Mouse (Mus musculus): Measurements from ENCODE around the gene Sars2. TPM values are rescaled to one million over a fixed set of nuclear protein-coding genes. Genes with fewer than 3 reads are reported as not detected.

Sars2 gene
- polyA plus RNA-seq, 1 experiment from 2014 or later, result 24.6 TPM

DNA sequence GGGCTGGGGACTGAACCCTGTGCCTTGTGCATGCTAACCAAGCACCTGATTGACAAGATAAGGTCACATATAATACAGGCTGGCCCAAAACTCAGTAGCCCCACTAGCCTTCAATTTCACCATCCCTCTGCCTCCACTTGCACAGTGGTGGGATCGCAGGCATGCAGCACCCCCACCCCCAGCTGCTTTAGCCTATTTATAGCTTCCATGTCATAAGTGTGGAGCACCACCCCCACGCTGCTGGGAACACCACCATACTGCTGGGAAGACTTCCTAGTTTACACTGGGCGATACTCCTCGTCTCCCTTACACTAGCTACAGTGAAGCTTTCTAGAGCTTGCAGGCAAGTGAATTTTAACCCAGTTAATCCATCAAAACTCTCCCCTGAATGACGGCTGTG, 27.1 kb upstream of the Sars2 start:
- Histone ChIP-seq H3K9me3 (no peaks in the 10 kb centered on the region), H3K27me3 (no peaks in the 10 kb centered on the region), H3K4me2 (no peak overlapping the region), H3K9ac (no peak overlapping the region), H3K36me3 (no peaks in the 10 kb centered on the region), H3K27ac (replicated peaks) (no peak overlapping the region), H3K4me1 (replicated peaks) (peaks cover 19% of the 10 kb centered on the region), H3K4me3 (no peak overlapping the region)
- WGBS, result 84% methylated on average over 5 of the region's 5 CpGs
- no peak for ATAC-seq (ENCODE audit: low read depth)

DNA sequence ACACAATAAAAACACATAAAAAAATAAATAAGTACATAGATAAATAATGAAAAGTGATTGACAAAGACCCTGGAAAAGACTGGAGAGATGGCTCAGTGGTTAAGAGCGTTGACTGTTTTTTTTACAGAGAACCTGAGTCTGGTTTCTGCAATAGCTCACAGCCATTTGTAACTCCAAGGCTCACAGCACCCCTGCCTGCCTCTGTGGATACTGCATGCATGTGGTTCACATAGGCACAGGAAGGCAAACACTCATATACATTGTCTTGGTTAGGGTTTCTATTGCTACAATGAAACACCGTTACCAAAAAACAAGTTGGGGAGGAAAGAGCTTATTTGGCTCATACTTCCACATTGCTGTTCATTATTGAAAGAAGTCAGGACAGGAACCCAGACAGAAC, 26.2 kb upstream of the Sars2 start:
- no peaks in the 10 kb centered on the region for H3K9me3 ChIP-seq
- H3K27me3 ChIP-seq, result no peaks in the 10 kb centered on the region
- H3K4me3 ChIP-seq, result no peak overlapping the region
- H3K27ac ChIP-seq (replicated peaks), result no peak overlapping the region
- H3K4me2 ChIP-seq, result no peak overlapping the region; the same call in 1 of the 2 replicates
- WGBS, result 98% methylated on average over 2 of the region's 2 CpGs
- H3K9ac ChIP-seq, result no peak overlapping the region
- no peaks in the 10 kb centered on the region for H3K36me3 ChIP-seq
- no peak for ATAC-seq (ENCODE audit: low read depth)
- peaks cover 19% of the 10 kb centered on the region for H3K4me1 ChIP-seq (replicated peaks)

DNA sequence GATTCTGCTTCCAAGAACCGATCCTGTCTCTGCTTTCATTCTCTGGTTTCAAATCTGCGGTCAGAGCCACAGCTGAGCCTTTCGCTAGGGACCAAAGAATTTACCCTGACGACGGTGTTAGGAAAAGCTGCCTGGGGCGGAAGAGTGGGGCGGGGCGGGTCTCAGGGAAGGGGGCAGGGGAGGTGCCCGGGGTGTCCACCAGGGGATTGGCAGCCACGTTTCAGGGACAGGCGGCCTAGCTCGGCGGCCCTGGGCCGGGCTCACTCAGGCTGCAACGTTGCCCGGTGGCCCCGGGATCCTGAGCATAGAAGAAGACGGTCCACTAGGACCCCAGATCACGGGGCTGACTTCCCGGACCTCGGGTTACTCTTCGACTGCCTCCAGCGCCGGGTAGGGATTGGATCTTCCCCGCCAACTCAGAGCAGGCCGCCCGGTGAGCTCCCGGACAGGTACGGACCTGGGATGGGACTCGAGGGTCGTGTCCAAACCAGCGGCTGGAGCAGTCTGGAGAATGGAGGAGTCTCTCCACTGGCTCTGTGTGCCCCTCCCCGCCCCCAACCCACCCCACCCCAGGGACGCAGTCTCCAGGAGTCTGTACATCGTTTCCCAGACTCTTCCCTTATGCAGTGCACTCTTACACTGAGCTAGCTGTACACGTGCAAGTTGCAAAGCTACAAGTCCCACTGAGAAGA, 25.1 kb upstream of the Sars2 start, which contains the start of gene Fbxo17:
Gene Fbxo17 (plus strand): TSS at position 215 of the 692 bp plus-strand sequence.
- Histone ChIP-seq H3K36me3 (no peaks in the 10 kb centered on the region), H3K27me3 (no peaks in the 10 kb centered on the region), H3K9ac (peak within 1 kb of the TSS; percentile 72), H3K4me2 (peak within 1 kb of the TSS; percentile 67), H3K9me3 (no peaks in the 10 kb centered on the region), H3K4me3 (peak within 1 kb of the TSS; percentile 41), H3K27ac (replicated peaks) (peak within 1 kb of the TSS; percentile 33), H3K4me1 (replicated peaks) (peaks cover 19% of the 10 kb centered on the region)
- ATAC-seq (ENCODE audit: low read depth), result peak; percentile 45
- WGBS, result 4% methylated on average over 34 of the region's 36 CpGs

DNA sequence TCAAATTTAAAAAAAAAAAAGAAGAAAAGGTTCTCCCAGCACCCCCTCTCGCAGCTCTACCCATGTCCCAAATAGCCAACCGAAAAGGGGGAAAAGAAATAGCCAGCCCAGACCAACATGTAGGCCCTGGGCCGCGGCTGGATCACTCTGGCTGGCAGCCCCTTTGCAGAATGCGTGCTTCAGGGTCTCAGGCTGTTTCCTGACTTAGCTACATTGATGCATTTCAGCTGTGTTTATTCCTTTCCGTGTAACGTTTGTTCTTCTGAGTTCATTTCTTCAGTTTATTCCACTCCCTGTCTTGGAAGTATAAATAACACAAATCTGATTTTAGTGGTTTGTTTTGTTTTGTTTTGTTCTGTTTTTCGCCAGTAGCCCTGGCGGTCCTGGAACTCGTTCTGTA, 24.1 kb upstream of the Sars2 start:
- Histone ChIP-seq H3K27ac (replicated peaks) (no peak overlapping the region), H3K36me3 (no peaks in the 10 kb centered on the region), H3K9ac (no peak overlapping the region), H3K4me3 (no peak overlapping the region), H3K27me3 (no peaks in the 10 kb centered on the region), H3K4me2 (no peak overlapping the region), H3K9me3 (no peaks in the 10 kb centered on the region), H3K4me1 (replicated peaks) (peaks cover 19% of the 10 kb centered on the region)
- WGBS, result 86% methylated on average over 10 of the region's 10 CpGs
- no peak for ATAC-seq (ENCODE audit: low read depth)

DNA sequence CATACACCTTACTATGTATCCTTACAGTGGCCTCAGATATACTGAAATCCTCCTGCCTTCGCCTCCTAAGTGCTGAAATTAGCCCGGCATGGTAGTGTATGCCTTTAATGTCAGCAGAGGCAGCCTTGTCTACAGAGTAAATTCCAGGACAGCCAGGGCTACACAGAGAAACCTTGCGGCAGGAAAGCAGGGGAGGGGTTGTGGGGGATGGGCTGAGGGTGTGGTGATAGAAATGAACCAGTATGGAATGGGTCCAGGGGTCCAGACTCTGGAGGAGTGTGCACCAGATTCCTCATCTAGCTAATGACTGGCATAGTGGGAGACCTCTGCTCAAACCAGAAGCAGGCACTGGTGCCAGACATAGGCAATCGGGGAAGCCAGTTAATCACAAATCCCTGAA, 22.6 kb upstream of the Sars2 start:
- H3K9me3 ChIP-seq, result no peaks in the 10 kb centered on the region

DNA sequence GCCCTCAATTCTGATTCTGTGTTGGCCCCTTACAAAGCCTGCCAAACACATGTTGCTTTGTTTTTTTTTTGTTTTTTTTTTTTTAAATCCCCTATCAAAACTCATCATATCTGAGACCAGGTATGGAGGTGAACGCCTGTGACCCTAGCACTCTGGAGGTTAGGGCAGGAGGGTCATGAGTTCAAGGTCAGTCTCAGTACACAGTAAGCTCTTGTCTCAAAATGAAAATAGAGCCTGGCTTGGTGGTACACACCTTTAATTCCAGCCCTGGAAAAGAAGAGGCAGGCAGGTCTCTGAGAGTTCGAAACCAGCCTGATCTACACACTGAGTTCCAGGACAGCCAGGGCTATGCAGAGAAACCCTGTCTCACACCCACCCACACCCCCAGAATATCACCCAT, 22.1 kb upstream of the Sars2 start:
- 92% methylated on average over 2 of the region's 2 CpGs for WGBS
- no peak for ATAC-seq (ENCODE audit: low read depth)
- Histone ChIP-seq H3K4me1 (replicated peaks) (peaks cover 19% of the 10 kb centered on the region), H3K27ac (replicated peaks) (no peak overlapping the region), H3K4me3 (no peak overlapping the region), H3K9me3 (no peaks in the 10 kb centered on the region), H3K9ac (no peak overlapping the region), H3K36me3 (no peaks in the 10 kb centered on the region), H3K4me2 (no peak overlapping the region), H3K27me3 (no peaks in the 10 kb centered on the region)

More for the DNA sequence above, 22.6 kb upstream of the Sars2 start:
- 63% methylated on average over 4 of the region's 4 CpGs for WGBS
- peaks cover 19% of the 10 kb centered on the region for H3K4me1 ChIP-seq (replicated peaks)
- no peak overlapping the region for H3K9ac ChIP-seq
- H3K27ac ChIP-seq (replicated peaks), result no peak overlapping the region
- no peak overlapping the region for H3K4me2 ChIP-seq
- no peak overlapping the region for H3K4me3 ChIP-seq
- H3K27me3 ChIP-seq, result no peaks in the 10 kb centered on the region
- H3K36me3 ChIP-seq, result no peaks in the 10 kb centered on the region
- no peak for ATAC-seq (ENCODE audit: low read depth)

DNA sequence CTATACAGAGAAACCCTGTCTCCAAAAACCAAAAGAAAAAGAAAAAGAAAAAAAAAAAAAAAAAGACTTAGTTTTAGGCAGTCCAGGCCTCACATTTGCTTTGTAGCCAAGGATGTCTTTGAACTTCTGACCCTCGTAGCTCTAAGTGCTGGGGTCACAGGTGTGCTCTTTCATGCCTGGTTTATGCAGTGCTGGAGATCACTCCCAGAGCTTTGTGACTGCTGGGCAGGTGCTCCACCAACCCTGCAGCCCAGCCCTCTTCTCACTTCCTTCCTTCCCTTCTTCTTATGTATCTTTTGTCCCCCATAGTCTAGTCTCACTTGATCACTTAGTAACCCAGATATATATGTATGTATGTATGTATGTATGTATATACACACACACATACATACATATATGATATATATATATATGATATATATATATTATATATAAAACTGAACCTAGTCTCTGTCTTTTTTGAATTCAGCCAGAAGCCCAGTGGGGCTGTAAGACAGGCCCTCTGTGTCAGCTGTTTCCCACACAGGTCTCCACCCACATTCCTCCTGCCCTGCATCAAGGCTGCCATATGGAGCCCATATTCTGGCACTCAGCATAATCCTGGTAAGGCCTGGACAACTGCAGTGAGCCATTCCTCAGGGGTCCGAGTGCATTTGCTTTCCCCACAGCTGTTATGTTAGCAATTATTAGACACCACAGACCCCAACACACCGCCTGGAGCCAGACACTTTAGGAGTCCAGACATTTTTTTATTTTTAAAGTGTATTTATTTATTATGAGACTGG, 20.8 kb upstream of the Sars2 start:
- no peak for ATAC-seq (ENCODE audit: low read depth)
- H3K4me1 ChIP-seq (replicated peaks), result peaks cover 17% of the 10 kb centered on the region
- no peak overlapping the region for H3K4me2 ChIP-seq
- no peak overlapping the region for H3K9ac ChIP-seq
- H3K27ac ChIP-seq (replicated peaks), result no peak overlapping the region; the same call in 1 of the 2 replicates
- H3K9me3 ChIP-seq, result no peaks in the 10 kb centered on the region
- H3K27me3 ChIP-seq, result no peaks in the 10 kb centered on the region
- H3K36me3 ChIP-seq, result no peaks in the 10 kb centered on the region
- WGBS, result 66% methylated on average over 3 of the region's 3 CpGs
- H3K4me3 ChIP-seq, result no peak overlapping the region

DNA sequence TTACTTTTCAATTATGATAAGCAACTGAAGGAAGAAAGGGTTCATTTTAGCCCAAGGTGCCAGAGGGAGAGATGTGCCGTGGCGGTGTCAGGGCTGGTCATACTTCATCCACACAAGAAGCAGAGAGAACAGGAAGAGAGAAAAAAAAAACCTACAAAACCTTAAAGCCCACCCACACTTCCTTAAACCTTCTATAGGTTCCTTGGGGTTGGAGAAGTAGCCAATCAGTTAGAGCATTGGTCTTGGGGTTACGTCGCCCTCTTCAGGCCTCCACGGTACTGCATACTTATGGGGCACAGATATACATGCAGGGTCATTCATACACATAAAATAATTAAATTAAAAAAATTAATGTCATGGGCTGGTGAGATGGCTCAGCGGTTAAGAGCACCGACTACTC, 19.7 kb upstream of the Sars2 start:
- no peak for ATAC-seq (ENCODE audit: low read depth)
- WGBS, result 93% methylated on average over 7 of the region's 7 CpGs

DNA sequence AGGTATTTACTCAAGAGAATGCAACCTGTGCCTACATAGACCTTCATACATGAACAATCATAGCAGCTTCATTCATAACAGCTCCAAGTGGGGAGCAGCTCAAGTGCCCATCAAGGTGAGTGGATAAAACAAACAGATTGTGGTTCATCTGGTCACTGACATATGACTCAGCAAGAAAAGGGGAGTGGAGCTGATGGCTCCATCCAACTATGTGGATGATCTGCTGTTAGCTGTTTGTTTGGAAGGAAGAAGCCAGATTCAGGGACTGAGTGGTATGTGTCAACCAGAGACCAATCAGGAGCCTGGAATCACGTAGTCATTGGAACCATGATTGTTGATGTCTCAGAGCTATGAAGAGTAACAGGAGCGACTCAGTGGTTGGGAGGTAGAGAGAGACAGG, 17.2 kb upstream of the Sars2 start:
- no peak for ATAC-seq (ENCODE audit: low read depth)
- Histone ChIP-seq H3K4me1 (replicated peaks) (peaks cover 20% of the 10 kb centered on the region), H3K9me3 (no peaks in the 10 kb centered on the region), H3K4me3 (no peak overlapping the region), H3K4me2 (no peak overlapping the region), H3K36me3 (no peaks in the 10 kb centered on the region), H3K27ac (replicated peaks) (no peak overlapping the region), H3K27me3 (no peaks in the 10 kb centered on the region; the same call in 1 of the 2 replicates), H3K9ac (no peak overlapping the region)
- WGBS, result 96% methylated on average over 2 of the region's 2 CpGs

More for the DNA sequence above, 19.7 kb upstream of the Sars2 start:
- Histone ChIP-seq H3K9me3 (no peaks in the 10 kb centered on the region), H3K4me3 (no peak overlapping the region), H3K27me3 (no peaks in the 10 kb centered on the region), H3K4me2 (no peak overlapping the region), H3K27ac (replicated peaks) (no peak overlapping the region), H3K9ac (no peak overlapping the region), H3K4me1 (replicated peaks) (peaks cover 13% of the 10 kb centered on the region; the same call in 1 of the 2 replicates), H3K36me3 (no peaks in the 10 kb centered on the region)

DNA sequence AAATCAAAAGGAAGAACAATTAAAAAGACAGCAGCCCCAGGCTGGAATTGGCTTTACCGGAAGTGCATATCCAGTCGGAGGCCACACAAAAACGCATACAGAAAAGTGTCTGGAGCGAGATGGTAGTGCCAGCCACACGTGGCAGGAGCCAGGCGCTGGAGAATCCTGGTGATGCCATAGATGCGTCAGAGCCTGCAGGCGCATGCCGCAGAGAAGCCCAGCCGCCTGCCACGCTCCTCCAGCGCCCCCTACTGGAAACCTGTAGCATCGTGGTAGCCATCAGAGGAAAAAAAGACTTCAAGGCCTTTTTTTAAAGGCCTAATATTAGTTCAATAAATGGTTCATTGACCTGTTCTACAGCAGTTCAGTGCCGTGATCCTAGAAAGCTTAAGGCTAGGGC, 15.2 kb upstream of the Sars2 start:
- Histone ChIP-seq H3K4me2 (peak overlapping the region; percentile 31; the same call in 1 of the 2 replicates), H3K27ac (replicated peaks) (no peak overlapping the region), H3K4me1 (replicated peaks) (peaks cover 20% of the 10 kb centered on the region), H3K36me3 (no peaks in the 10 kb centered on the region), H3K27me3 (peaks cover 5% of the 10 kb centered on the region), H3K4me3 (no peak overlapping the region), H3K9me3 (peaks cover 7% of the 10 kb centered on the region; the same call in 1 of the 2 replicates), H3K9ac (no peak overlapping the region)
- WGBS, result 8% methylated on average over 14 of the region's 14 CpGs
- peak; percentile 77; the same call in 1 of the 2 replicates for ATAC-seq (ENCODE audit: low read depth)

DNA sequence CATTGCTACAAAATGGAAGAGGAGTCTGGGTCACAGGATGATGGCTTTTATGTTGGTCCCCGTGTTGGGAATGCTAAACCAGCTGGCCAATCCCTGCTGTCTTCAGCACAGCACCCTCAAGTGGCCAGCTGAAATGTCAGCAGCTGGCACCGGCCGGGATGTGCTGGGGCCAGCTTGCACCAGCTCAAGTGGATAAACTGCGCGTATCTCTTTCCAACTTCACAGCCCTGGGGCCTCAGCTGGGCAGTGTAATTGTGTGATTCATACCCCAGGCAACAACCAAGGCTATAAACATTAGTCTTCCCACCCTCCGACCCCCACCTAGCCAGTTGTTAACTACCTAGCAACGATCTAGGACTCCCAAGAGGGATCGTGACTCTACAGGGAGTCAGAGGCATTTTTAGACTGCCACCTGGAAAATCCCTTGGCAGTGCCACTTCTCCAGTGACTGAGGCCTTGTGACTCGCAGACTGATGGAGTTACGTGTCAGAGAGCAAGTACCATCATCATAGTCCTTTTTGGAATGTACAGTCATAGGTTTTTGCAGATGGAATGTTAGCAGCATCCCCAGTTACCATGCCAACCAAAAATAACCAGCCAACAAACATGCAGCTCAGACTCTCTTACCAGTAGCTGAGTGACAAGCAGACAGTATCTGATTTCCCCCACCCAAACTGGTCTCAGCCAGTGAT, 14.0 kb upstream of the Sars2 start:
- ATAC-seq (ENCODE audit: low read depth), result peak; percentile 54; the same call in 1 of the 2 replicates
- Histone ChIP-seq H3K4me3 (no peak overlapping the region), H3K36me3 (no peaks in the 10 kb centered on the region), H3K4me1 (replicated peaks) (peaks cover 25% of the 10 kb centered on the region), H3K9ac (0 out of 2 replicates have a peak overlapping the region, but pooled peaks have one; percentile 22), H3K4me2 (no peak overlapping the region), H3K9me3 (peaks cover 7% of the 10 kb centered on the region; the same call in 1 of the 2 replicates), H3K27ac (replicated peaks) (0 out of 2 replicates have a peak overlapping the region, but pooled peaks have one; percentile 23), H3K27me3 (peaks cover 15% of the 10 kb centered on the region)
- WGBS, result 27% methylated on average over 10 of the region's 10 CpGs
